Mouse (Mus musculus): ENCODE data around the gene Olfr1152.

Gene Olfr1152

DNA sequence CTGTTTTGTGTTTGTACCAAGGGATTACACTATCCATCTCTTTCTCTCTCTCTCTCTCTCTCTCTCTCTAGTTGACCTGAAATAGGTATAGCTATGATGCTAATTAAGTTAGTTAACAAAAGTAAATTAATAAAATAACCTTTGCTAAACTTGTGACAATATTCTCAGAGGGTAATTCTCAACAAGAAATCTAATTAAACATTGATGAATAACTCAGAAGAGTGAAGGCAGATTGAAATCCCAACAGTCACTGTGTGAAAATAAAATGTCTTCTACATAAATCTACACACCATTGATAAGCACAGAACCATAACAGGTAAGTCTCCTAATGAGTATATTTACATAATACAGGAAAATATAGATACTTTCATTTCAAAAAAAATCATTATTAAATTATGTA, at the start of gene Olfr1152:
TSS of gene Olfr1152 (plus strand) at position 301 of the 400 bp plus-strand sequence.
- DNase-seq (ENCODE audit: low spot score in 2 of 2), result no peak

DNA sequence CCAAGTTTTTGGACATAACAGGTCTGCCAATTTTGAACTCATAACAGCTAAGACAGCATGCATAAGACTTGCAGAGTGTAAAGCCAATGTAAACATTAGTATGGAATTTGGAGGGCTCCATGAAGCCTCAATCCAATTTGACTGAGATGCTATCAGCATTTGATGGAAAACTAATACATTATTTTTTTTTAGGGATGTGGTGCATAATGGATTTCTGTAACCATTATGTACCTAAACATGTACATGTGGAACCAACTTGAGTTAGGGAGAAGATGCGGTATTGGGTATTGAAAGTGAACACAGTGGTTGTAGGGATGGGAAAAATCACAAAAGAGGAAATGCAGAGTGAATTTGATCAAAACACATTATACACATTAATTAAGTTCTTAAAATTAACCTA, 36.1 kb upstream of the Olfr1152 start, which contains the start of gene Olfr1148:
TSS of gene Olfr1148 (plus strand) at position 301 of the 400 bp plus-strand sequence.
- no peak for DNase-seq (ENCODE audit: low spot score in 2 of 2)

DNA sequence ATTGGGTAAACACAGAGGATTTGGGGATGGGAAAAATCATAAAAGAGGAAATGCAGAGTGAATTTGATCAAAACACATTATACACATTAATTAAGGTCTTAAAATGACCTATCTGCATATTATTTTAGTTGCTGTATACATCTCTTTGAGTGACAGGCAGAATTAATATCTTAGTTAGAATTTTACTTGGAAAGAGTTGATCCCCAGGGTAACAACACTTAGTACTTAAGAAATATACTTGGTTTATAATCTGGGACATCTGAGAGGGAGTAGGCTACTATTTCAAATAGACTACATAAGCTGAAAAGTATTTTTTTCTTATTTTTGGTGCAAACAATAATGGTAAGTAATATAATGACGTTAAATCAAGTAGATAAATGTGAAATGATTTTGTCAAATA, 22.6 kb upstream of the Olfr1152 start, which contains the start of gene Olfr1150-ps1:
TSS of gene Olfr1150-ps1 (plus strand) at position 301 of the 400 bp plus-strand sequence.
- DNase-seq (ENCODE audit: low spot score in 2 of 2), result no peak

DNA sequence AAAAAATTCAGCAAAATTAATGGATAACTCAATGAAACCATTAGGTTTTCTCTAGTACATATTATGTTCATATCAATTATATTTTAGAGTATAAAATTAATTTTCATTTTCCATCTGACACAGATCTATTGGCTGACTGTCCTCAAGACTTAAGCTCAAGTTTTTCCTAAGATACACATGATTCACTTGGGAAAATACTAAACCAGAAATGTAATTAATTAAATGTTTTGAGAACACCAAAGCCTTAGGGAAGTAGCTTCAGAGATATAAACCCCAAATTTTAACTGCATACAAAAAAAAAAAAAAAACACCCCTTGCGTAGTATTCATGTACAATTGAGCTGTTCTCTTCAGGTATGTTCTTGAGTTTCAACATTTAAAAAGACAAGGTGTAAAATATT, 10.7 kb upstream of the Olfr1152 start, which contains the start of gene Olfr1151:
TSS of gene Olfr1151 (plus strand) at position 301 of the 400 bp plus-strand sequence.
- DNase-seq (ENCODE audit: low spot score in 2 of 2), result no peak

DNA sequence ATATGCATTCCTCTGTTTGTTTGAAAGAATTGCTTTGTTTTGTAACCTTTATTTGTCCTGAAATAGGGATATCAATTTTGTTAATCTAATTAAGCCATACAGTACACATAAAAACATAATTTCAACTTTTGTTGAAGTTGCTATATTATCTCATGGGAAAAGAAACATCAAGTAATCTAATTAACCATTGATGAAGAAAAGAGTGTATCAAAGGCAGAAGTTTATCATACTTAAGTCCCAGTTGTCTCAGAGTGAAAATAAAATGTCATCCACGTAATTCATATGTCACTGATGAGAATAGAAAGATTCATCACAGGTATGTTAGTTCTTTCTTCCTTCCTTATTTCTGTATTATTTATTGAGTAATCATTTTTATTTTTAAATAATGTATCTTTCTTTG, 28.4 kb downstream of the Olfr1152 start, which contains the start of gene Olfr1153:
TSS of gene Olfr1153 (plus strand) at position 301 of the 400 bp plus-strand sequence.
- no peak for DNase-seq (ENCODE audit: low spot score in 2 of 2)

DNA sequence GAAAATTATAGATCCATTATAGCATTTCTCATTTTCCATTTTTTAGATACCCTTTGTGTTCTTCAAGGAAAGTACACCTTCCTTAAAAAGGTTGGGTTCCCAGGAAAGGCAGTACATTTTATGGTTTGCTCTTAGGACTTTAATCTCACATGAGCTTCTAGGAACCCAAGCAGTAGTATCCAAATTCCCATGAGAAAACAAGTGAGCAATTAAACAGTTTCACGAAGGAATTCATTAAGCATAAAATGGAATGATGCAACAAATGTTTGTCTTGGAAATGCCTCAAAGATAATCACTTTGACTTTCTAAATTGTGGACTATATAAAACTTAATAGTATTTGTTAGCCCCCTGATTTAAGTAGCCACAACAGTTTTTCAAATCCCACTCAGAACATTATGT, 38.8 kb downstream of the Olfr1152 start, which contains the start of gene Olfr1154:
TSS of gene Olfr1154 (minus strand) at position 101 of the 400 bp plus-strand sequence.
- no peak for DNase-seq (ENCODE audit: low spot score in 2 of 2)
